Mouse (Mus musculus): Measurements from ENCODE around the gene Axin2.

Axin2 gene

GRCm38 (mm10) chr11:108902303-108902702, 17.8 kb upstream of the Axin2 start:
- in situ Hi-C loops (cut with MboI) = no loop called here

GRCm38 (mm10) chr11:108906590-108907254, 13.4 kb upstream of the Axin2 start:
- in situ Hi-C loops (cut with MboI) = no loop called here

- in situ Hi-C loops (cut with MboI) = no loop called here
These were observed 10.6 kb upstream of the Axin2 start for GRCm38 (mm10) chr11:108909396-108910195.

- in situ Hi-C loops (cut with MboI) = no loop called here
These were observed 9.7 kb upstream of the Axin2 start for GRCm38 (mm10) chr11:108910328-108910886.

- in situ Hi-C loops (cut with MboI) = no loop called here
These were observed 9.2 kb upstream of the Axin2 start for GRCm38 (mm10) chr11:108910903-108911302.

- in situ Hi-C loops (cut with MboI) = no loop called here
These were observed 8.0 kb upstream of the Axin2 start for GRCm38 (mm10) chr11:108912174-108912573.

- in situ Hi-C loops (cut with MboI) = no loop called here
These were observed 2.5 kb upstream of the Axin2 start for GRCm38 (mm10) chr11:108917422-108918324.

- in situ Hi-C loops (cut with MboI) = no loop called here
These were observed 722 bp downstream of the Axin2 start for GRCm38 (mm10) chr11:108920636-108921505.

GRCm38 (mm10) chr11:108921506-108922455, 1.6 kb downstream of the Axin2 start:
- in situ Hi-C loops (cut with MboI) = no loop called here

GRCm38 (mm10) chr11:108922511-108923187, 2.5 kb downstream of the Axin2 start:
- in situ Hi-C loops (cut with MboI) = no loop called here

- in situ Hi-C loops (cut with MboI) = no loop called here
These were observed 3.0 kb downstream of the Axin2 start for GRCm38 (mm10) chr11:108923188-108923575.

- in situ Hi-C loops (cut with MboI) = no loop called here
These were observed 3.6 kb downstream of the Axin2 start for GRCm38 (mm10) chr11:108923781-108924180.

- in situ Hi-C loops (cut with MboI) = no loop called here
These were observed 4.2 kb downstream of the Axin2 start for GRCm38 (mm10) chr11:108924346-108924745.

GRCm38 (mm10) chr11:108925202-108925601, 5.1 kb downstream of the Axin2 start:
- in situ Hi-C loops (cut with MboI) = no loop called here

GRCm38 (mm10) chr11:108925826-108926225, 5.7 kb downstream of the Axin2 start:
- in situ Hi-C loops (cut with MboI) = no loop called here

- in situ Hi-C loops (cut with MboI) = no loop called here
These were observed 6.4 kb downstream of the Axin2 start for GRCm38 (mm10) chr11:108926345-108927092.

GRCm38 (mm10) chr11:108927093-108927444, 6.9 kb downstream of the Axin2 start:
- in situ Hi-C loops (cut with MboI) = no loop called here

- in situ Hi-C loops (cut with MboI) = no loop called here
These were observed 7.9 kb downstream of the Axin2 start for GRCm38 (mm10) chr11:108928096-108928495.

- in situ Hi-C loops (cut with MboI) = no loop called here
These were observed 8.6 kb downstream of the Axin2 start for GRCm38 (mm10) chr11:108928752-108929151.
